Mouse (Mus musculus): Measurements from ENCODE around the gene Upk2. TPM values are rescaled to one million over a fixed set of nuclear protein-coding genes. Genes with fewer than 3 reads are reported as not detected.

Upk2 gene
- polyA plus RNA-seq, 1 experiment = 9.0 TPM

DNA sequence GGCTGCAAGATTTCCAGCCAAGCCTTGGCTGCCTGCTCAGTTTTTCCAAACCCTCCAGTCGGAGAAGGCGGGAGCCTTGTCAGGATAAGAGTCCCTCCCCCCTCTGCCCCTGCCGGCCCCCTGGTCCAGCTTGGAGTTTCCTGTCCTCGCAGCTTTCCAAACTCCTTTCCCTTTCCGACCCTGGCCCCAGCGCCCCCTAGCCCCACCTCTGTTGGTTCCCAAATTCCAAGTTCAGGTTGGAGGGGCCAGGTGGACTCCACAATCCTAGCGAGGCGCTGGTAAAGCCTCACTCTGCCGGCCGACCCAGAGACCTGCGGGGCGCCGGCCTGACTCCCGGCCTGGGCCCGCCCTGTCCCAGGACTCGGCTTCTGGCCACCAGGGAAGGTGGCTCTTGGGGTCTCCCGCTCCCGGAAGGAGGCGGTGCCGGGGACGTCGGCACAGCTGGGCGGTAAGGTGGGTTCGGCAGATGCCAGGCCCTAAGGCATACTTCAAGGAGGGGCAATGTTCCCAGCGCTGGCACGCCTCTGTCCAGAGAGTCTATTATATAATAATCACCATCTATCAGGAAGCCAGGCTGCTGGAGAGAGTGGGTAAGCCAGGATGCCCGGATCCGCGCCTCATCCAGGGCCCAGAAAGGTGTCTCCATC is 24.3 kb upstream of the Upk2 start:
- DNase-seq = peak; percentile 88
- Histone ChIP-seq H3K36me3 (ENCODE audit: control insufficient read depth, insufficient read depth, low read length) (no peaks in the 10 kb centered on the region), H3K27me3 (replicated peaks; ENCODE audit: control insufficient read depth, insufficient read depth, low read length) (no peaks in the 10 kb centered on the region), H3K27ac (ENCODE audit: insufficient read depth, low read depth, low read length) (peak overlapping the region; percentile 91), H3K4me3 (ENCODE audit: insufficient read depth, low read depth, low read length) (peak overlapping the region; percentile 70), H3K4me1 (ENCODE audit: control insufficient read depth, insufficient read depth, low read length) (peaks cover 4% of the 10 kb centered on the region; the same call in 1 of the 2 replicates)
- WGBS = under 1% methylated on average over 29 of the region's 29 CpGs
- TF ChIP-seq POLR2A (IDR thresholded peaks at IDR 0.05; ENCODE audit: low read depth, low read length) (no peak), CTCF (conservative IDR thresholded peaks at IDR 0.05; ENCODE audit: insufficient read depth, insufficient read length, low read depth, low read length) (no peak)

- DNase-seq = peak; percentile 78
- WGBS = under 1% methylated on average over 22 of the region's 27 CpGs
Measured at GRCm38 (mm10) chr9:44478229-44478921, 23.6 kb upstream of the Upk2 start.

GRCm38 (mm10) chr9:44477339-44478228 is 22.8 kb upstream of the Upk2 start:
- Histone ChIP-seq H3K4me3 (ENCODE audit: insufficient read depth, low read depth, low read length) (peak overlapping the region; percentile 70), H3K27me3 (replicated peaks; ENCODE audit: control insufficient read depth, insufficient read depth, low read length) (no peaks in the 10 kb centered on the region), H3K36me3 (ENCODE audit: control insufficient read depth, insufficient read depth, low read length) (no peaks in the 10 kb centered on the region), H3K4me1 (ENCODE audit: control insufficient read depth, insufficient read depth, low read length) (peaks cover 4% of the 10 kb centered on the region; the same call in 1 of the 2 replicates), H3K27ac (ENCODE audit: insufficient read depth, low read depth, low read length) (peak overlapping the region; percentile 73)
- DNase-seq = peak; percentile 91
- TF ChIP-seq POLR2A (IDR thresholded peaks at IDR 0.05; ENCODE audit: low read depth, low read length) = no peak
- TF ChIP-seq CTCF (conservative IDR thresholded peaks at IDR 0.05; ENCODE audit: insufficient read depth, insufficient read length, low read depth, low read length) = peak; percentile 72
- 12% methylated on average over 24 of the region's 24 CpGs for WGBS

More at GRCm38 (mm10) chr9:44478229-44478921, 23.6 kb upstream of the Upk2 start:
- Histone ChIP-seq H3K4me3 (ENCODE audit: insufficient read depth, low read depth, low read length) (peak overlapping the region; percentile 70), H3K4me1 (ENCODE audit: control insufficient read depth, insufficient read depth, low read length) (peaks cover 4% of the 10 kb centered on the region; the same call in 1 of the 2 replicates), H3K36me3 (ENCODE audit: control insufficient read depth, insufficient read depth, low read length) (no peaks in the 10 kb centered on the region), H3K27ac (ENCODE audit: insufficient read depth, low read depth, low read length) (peak overlapping the region; percentile 73), H3K27me3 (replicated peaks; ENCODE audit: control insufficient read depth, insufficient read depth, low read length) (no peaks in the 10 kb centered on the region)
- 0 out of 2 replicates have a peak, but pooled peaks have one; percentile 1 for TF ChIP-seq CTCF (conservative IDR thresholded peaks at IDR 0.05; ENCODE audit: insufficient read depth, insufficient read length, low read depth, low read length)
- TF ChIP-seq POLR2A (IDR thresholded peaks at IDR 0.05; ENCODE audit: low read depth, low read length) = no peak

GRCm38 (mm10) chr9:44475936-44476335 is 21.2 kb upstream of the Upk2 start:
- Histone ChIP-seq H3K27me3 (replicated peaks; ENCODE audit: control insufficient read depth, insufficient read depth, low read length) (no peaks in the 10 kb centered on the region), H3K36me3 (ENCODE audit: control insufficient read depth, insufficient read depth, low read length) (no peaks in the 10 kb centered on the region), H3K27ac (ENCODE audit: insufficient read depth, low read depth, low read length) (no peak overlapping the region), H3K4me1 (ENCODE audit: control insufficient read depth, insufficient read depth, low read length) (peaks cover 4% of the 10 kb centered on the region; the same call in 1 of the 2 replicates), H3K4me3 (ENCODE audit: insufficient read depth, low read depth, low read length) (no peak overlapping the region)
- no peak for DNase-seq
- 98% methylated on average over 3 of the region's 3 CpGs for WGBS
- peak; percentile 26; the same call in 1 of the 2 replicates for TF ChIP-seq CTCF (conservative IDR thresholded peaks at IDR 0.05; ENCODE audit: insufficient read depth, insufficient read length, low read depth, low read length)
- no peak for TF ChIP-seq POLR2A (IDR thresholded peaks at IDR 0.05; ENCODE audit: low read depth, low read length)

DNA sequence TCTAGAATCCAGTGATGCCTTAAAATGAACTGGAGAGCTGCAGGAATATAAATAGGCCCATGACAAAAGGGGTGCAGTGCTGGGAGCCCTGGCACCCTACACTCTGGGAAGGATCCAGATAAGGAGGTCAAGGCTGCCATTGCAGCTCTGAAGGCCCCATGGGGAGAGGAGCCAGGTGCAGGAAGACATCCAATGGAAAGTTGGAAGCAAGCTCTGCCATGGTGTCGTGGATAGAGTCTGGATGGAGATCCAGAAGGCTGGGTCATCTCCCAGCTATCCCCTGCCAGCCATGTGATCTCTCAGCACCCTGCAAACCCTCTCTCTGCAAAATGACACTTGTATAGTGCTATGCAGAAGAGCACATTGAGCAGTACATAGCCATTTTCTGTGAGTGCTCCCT is 19.6 kb upstream of the Upk2 start:
- no peak for DNase-seq
- H3K4me3 ChIP-seq (ENCODE audit: insufficient read depth, low read depth, low read length) = no peak overlapping the region
- H3K27ac ChIP-seq (ENCODE audit: insufficient read depth, low read depth, low read length) = no peak overlapping the region
- H3K27me3 ChIP-seq (replicated peaks; ENCODE audit: control insufficient read depth, insufficient read depth, low read length) = no peaks in the 10 kb centered on the region
- 47% methylated on average over 1 of the region's 1 CpGs for WGBS
- no peaks in the 10 kb centered on the region for H3K36me3 ChIP-seq (ENCODE audit: control insufficient read depth, insufficient read depth, low read length)
- TF ChIP-seq POLR2A (IDR thresholded peaks at IDR 0.05; ENCODE audit: low read depth, low read length) (no peak), CTCF (conservative IDR thresholded peaks at IDR 0.05; ENCODE audit: insufficient read depth, insufficient read length, low read depth, low read length) (no peak)
- peaks cover 4% of the 10 kb centered on the region; the same call in 1 of the 2 replicates for H3K4me1 ChIP-seq (ENCODE audit: control insufficient read depth, insufficient read depth, low read length)

DNA sequence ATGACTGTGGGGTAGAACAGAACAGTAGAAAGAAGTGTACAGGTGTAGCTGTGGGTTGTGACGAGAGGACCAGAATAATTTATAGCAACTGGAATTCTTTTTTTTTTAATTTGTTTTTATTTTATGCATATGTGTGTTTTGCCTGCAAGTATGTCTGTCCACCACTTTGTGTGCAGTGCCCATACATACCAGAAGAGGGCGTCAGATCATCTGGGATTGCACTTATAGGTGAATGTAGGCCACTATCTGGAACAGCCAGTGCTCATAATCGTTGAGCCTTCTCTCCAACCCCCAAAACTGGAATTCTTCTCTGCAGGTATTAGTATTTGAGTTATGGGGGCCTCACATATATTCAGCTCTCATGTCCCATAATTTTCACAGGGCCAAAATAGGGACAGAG is 18.4 kb upstream of the Upk2 start:
- H3K27me3 ChIP-seq (replicated peaks; ENCODE audit: control insufficient read depth, insufficient read depth, low read length) = no peaks in the 10 kb centered on the region
- DNase-seq = no peak
- no peak overlapping the region for H3K4me3 ChIP-seq (ENCODE audit: insufficient read depth, low read depth, low read length)
- no peak overlapping the region for H3K27ac ChIP-seq (ENCODE audit: insufficient read depth, low read depth, low read length)
- TF ChIP-seq POLR2A (IDR thresholded peaks at IDR 0.05; ENCODE audit: low read depth, low read length) (no peak), CTCF (conservative IDR thresholded peaks at IDR 0.05; ENCODE audit: insufficient read depth, insufficient read length, low read depth, low read length) (0 out of 2 replicates have a peak, but pooled peaks have one; percentile 15)
- peaks cover 4% of the 10 kb centered on the region; the same call in 1 of the 2 replicates for H3K4me1 ChIP-seq (ENCODE audit: control insufficient read depth, insufficient read depth, low read length)
- H3K36me3 ChIP-seq (ENCODE audit: control insufficient read depth, insufficient read depth, low read length) = no peaks in the 10 kb centered on the region
- WGBS = 69% methylated on average over 3 of the region's 3 CpGs
